18 mouse cellular contexts compared by ENCODE assay signal in genomic region chr4:138322692-138323091, GRCm38 (mm10). TPM values are rescaled to one million over a fixed set of nuclear protein-coding genes. Genes with fewer than 3 reads are reported as not detected.
A peak's percentile ranks its signal among the peaks of the same experiment; 100 is the strongest.
DNase-seq lines count a peak whose midpoint lies in the region; ATAC-seq lines count a peak whose summit lies in the region.
"Had no signal": no experiment of that assay in that cellular context is flagged by ENCODE, and none has a peak within 500 bp of the region (broad histone marks: within the 10 kb centered on the region; RNA-seq: fewer than 3 reads in every experiment).

No protein-coding gene starts in this region.

- no peak for ATAC-seq in heart, embryonic 12.5 days (ENCODE audit: insufficient number of reproducible peaks, low FRiP score)
- no peak for ATAC-seq in hindbrain, embryonic 16.5 days
- ATAC-seq in hindbrain, embryonic 11.5 days (ENCODE audit: low FRiP score), result no peak
- ATAC-seq in forebrain, embryonic 14.5 days, result no peak
- no peak for ATAC-seq in midbrain, embryonic 16.5 days
- ATAC-seq: intestine, embryonic 16.5 days had no signal

- no peak overlapping the region for H3K4me3 ChIP-seq in heart, embryonic 12.5 days
- H3K4me3 ChIP-seq in hindbrain, embryonic 16.5 days (ENCODE audit: low read length), result no peak overlapping the region
- H3K4me3 ChIP-seq in hindbrain, embryonic 11.5 days (ENCODE audit: low read depth, low read length), result no peak overlapping the region
- H3K4me3 ChIP-seq in forebrain, embryonic 14.5 days (ENCODE audit: low read depth, low read length), result no peak overlapping the region
- H3K4me3 ChIP-seq in midbrain, embryonic 16.5 days (ENCODE audit: low read depth, low read length), result no peak overlapping the region
- H3K4me3 ChIP-seq: kidney, embryonic 15.5 days; limb, embryonic 10.5 days; lung, embryonic 15.5 days; neural tube, embryonic 12.5 days had no signal

- peak overlapping the region; percentile 98 for H3K27ac ChIP-seq in heart, embryonic 12.5 days (ENCODE audit: poor library complexity, severe bottlenecking)
- 0 out of 2 replicates have a peak overlapping the region, but pooled peaks have one; percentile 4 for H3K27ac ChIP-seq in hindbrain, embryonic 16.5 days (ENCODE audit: low read depth, low read length)
- H3K27ac ChIP-seq in hindbrain, embryonic 11.5 days (ENCODE audit: low read depth, low read length), result no peak overlapping the region
- H3K27ac ChIP-seq in forebrain, embryonic 14.5 days (ENCODE audit: low read depth, low read length), result 0 out of 2 replicates have a peak overlapping the region, but pooled peaks have one; percentile 5
- peak overlapping the region; percentile 38 for H3K27ac ChIP-seq in midbrain, embryonic 16.5 days (ENCODE audit: low read length)
- H3K27ac ChIP-seq: kidney, embryonic 15.5 days; limb, embryonic 10.5 days; lung, embryonic 15.5 days; macrophage; neural tube, embryonic 12.5 days had no signal

- WGBS in heart, embryonic 12.5 days, result 63% methylated on average over 4 of the region's 4 CpGs
- 11% methylated on average over 4 of the region's 4 CpGs for WGBS in hindbrain, embryonic 16.5 days
- WGBS in hindbrain, embryonic 11.5 days, result 30% methylated on average over 4 of the region's 4 CpGs
- 9% methylated on average over 4 of the region's 4 CpGs for WGBS in forebrain, embryonic 14.5 days
- 8% methylated on average over 4 of the region's 4 CpGs for WGBS in midbrain, embryonic 16.5 days

- no peak overlapping the region for H3K9ac ChIP-seq in heart, embryonic 12.5 days
- H3K9ac ChIP-seq in hindbrain, embryonic 16.5 days (ENCODE audit: low read depth, low read length), result no peak overlapping the region
- no peak overlapping the region for H3K9ac ChIP-seq in hindbrain, embryonic 11.5 days (ENCODE audit: low read depth, low read length)
- peak overlapping the region; percentile 7; the same call in 1 of the 2 replicates for H3K9ac ChIP-seq in forebrain, embryonic 14.5 days (ENCODE audit: low read length)
- no peak overlapping the region for H3K9ac ChIP-seq in midbrain, embryonic 16.5 days (ENCODE audit: low read depth, low read length)
- H3K9ac ChIP-seq: kidney, embryonic 15.5 days; lung, embryonic 15.5 days; neural tube, embryonic 12.5 days had no signal

- H3K4me1 ChIP-seq in heart, embryonic 12.5 days (replicated peaks), result peaks cover 44% of the 10 kb centered on the region
- H3K4me1 ChIP-seq in hindbrain, embryonic 16.5 days (ENCODE audit: control insufficient read depth, insufficient read depth, low read depth, low read length), result peaks cover 19% of the 10 kb centered on the region
- 0 out of 2 replicates have a peak, but pooled peaks cover 3% of the 10 kb centered on the region for H3K4me1 ChIP-seq in hindbrain, embryonic 11.5 days (replicated peaks; ENCODE audit: control insufficient read depth, insufficient read depth, low read length)
- H3K4me1 ChIP-seq in forebrain, embryonic 14.5 days (ENCODE audit: control insufficient read depth, insufficient read depth, low read length), result peaks cover 4% of the 10 kb centered on the region; the same call in 1 of the 2 replicates
- H3K4me1 ChIP-seq in midbrain, embryonic 16.5 days (ENCODE audit: control insufficient read depth, insufficient read depth, low read length), result peaks cover 21% of the 10 kb centered on the region

- intact Hi-C loops in heart, postnatal 10 days (cut with DNase I), result no loop called here

- H3K27me3 ChIP-seq in heart, embryonic 12.5 days (replicated peaks), result no peaks in the 10 kb centered on the region
- H3K27me3 ChIP-seq in hindbrain, embryonic 16.5 days (replicated peaks; ENCODE audit: control insufficient read depth, insufficient read depth, low read length), result no peaks in the 10 kb centered on the region
- H3K27me3 ChIP-seq in hindbrain, embryonic 11.5 days (ENCODE audit: control insufficient read depth, insufficient read depth, low read length), result no peaks in the 10 kb centered on the region; the same call in 1 of the 2 replicates
- no peaks in the 10 kb centered on the region for H3K27me3 ChIP-seq in forebrain, embryonic 14.5 days (replicated peaks; ENCODE audit: control insufficient read depth, insufficient read depth, low read length)
- H3K27me3 ChIP-seq in midbrain, embryonic 16.5 days (ENCODE audit: control insufficient read depth, insufficient read depth, low read depth, low read length), result no peaks in the 10 kb centered on the region
- H3K27me3 ChIP-seq: kidney, embryonic 15.5 days; lung, embryonic 15.5 days; neural tube, embryonic 12.5 days had no signal

- no peak overlapping the region for H3K4me2 ChIP-seq in heart, embryonic 12.5 days
- no peak overlapping the region for H3K4me2 ChIP-seq in hindbrain, embryonic 16.5 days (ENCODE audit: low read length)
- no peak overlapping the region for H3K4me2 ChIP-seq in hindbrain, embryonic 11.5 days (replicated peaks; ENCODE audit: low read depth, low read length)
- H3K4me2 ChIP-seq in forebrain, embryonic 14.5 days (ENCODE audit: low read length), result no peak overlapping the region
- H3K4me2 ChIP-seq in midbrain, embryonic 16.5 days (ENCODE audit: low read length), result peak overlapping the region; percentile 28
- H3K4me2 ChIP-seq: kidney, embryonic 15.5 days; liver, embryonic 11.5 days; lung, embryonic 15.5 days; neural tube, embryonic 12.5 days had no signal

- H3K9me3 ChIP-seq in heart, embryonic 12.5 days (replicated peaks), result no peaks in the 10 kb centered on the region
- no peaks in the 10 kb centered on the region for H3K9me3 ChIP-seq in hindbrain, embryonic 16.5 days (ENCODE audit: control insufficient read depth, low read length)
- H3K9me3 ChIP-seq in hindbrain, embryonic 11.5 days (ENCODE audit: control insufficient read depth, low read length), result no peaks in the 10 kb centered on the region
- no peaks in the 10 kb centered on the region for H3K9me3 ChIP-seq in forebrain, embryonic 14.5 days (replicated peaks; ENCODE audit: control insufficient read depth, low read length)
- H3K9me3 ChIP-seq in midbrain, embryonic 16.5 days (replicated peaks; ENCODE audit: control insufficient read depth, low read length, poor library complexity, severe bottlenecking), result no peaks in the 10 kb centered on the region
- H3K9me3 ChIP-seq: kidney, embryonic 15.5 days; limb, embryonic 10.5 days; lung, embryonic 15.5 days; neural tube, embryonic 12.5 days had no signal

- no peak for DNase-seq in heart, postnatal 10 days
- DNase-seq in hindbrain, embryonic 11.5 days (ENCODE audit: low spot score), result no peak
- peak; percentile 44 for DNase-seq in forebrain, embryonic 14.5 days (ENCODE audit: low spot score)
- no peak for DNase-seq in MN1 (ENCODE audit: low spot score)
- DNase-seq: adrenal gland, postnatal 36 days; cerebellum, adult 9-11 months had no signal

- H3K36me3 ChIP-seq in heart, embryonic 12.5 days, result peaks cover 11% of the 10 kb centered on the region; the same call in 1 of the 2 replicates
- no peaks in the 10 kb centered on the region for H3K36me3 ChIP-seq in hindbrain, embryonic 16.5 days (ENCODE audit: control insufficient read depth, insufficient read depth, low read length)
- no peaks in the 10 kb centered on the region for H3K36me3 ChIP-seq in hindbrain, embryonic 11.5 days (ENCODE audit: control insufficient read depth, insufficient read depth, low read length)
- H3K36me3 ChIP-seq in forebrain, embryonic 14.5 days (ENCODE audit: control insufficient read depth, insufficient read depth, low read length), result peaks cover 10% of the 10 kb centered on the region; the same call in 1 of the 2 replicates
- H3K36me3 ChIP-seq in midbrain, embryonic 16.5 days (ENCODE audit: control insufficient read depth, insufficient read depth, low read length), result 0 out of 2 replicates have a peak, but pooled peaks cover 2% of the 10 kb centered on the region
- H3K36me3 ChIP-seq: lung, embryonic 15.5 days had no signal

RNA-seq across cellular contexts. Expression of gene Pink1, which starts 3.4 kb away (rescaled TPM):
- 72.6 and 78.6 TPM in 2 replicates for polyA plus RNA-seq in heart, embryonic 12.5 days (2016; fragmentation: Nextera tagmentation; extraction: Ambion mirVana)
- 100 to 1,000 TPM; 272 to 301 TPM for total RNA-seq in heart, postnatal 10 days (2021)
- polyA plus RNA-seq in hindbrain, embryonic 16.5 days (2015; fragmentation: Nextera tagmentation; extraction: Ambion mirVana), result 100 and 108 TPM in 2 replicates
- polyA plus RNA-seq in hindbrain, embryonic 11.5 days (2014; fragmentation: Nextera tagmentation; extraction: Ambion mirVana), result 19.9 and 24.5 TPM in 2 replicates
- polyA plus RNA-seq in forebrain, embryonic 14.5 days (2014; fragmentation: Nextera tagmentation; extraction: Ambion mirVana), result 42.2 and 47.6 TPM in 2 replicates
- polyA plus RNA-seq in midbrain, embryonic 16.5 days (2015; fragmentation: Nextera tagmentation; extraction: Ambion mirVana), result 95.4 and 103 TPM in 2 replicates

RNA-seq across cellular contexts. Expression of gene Ddost, which starts 18.2 kb away (rescaled TPM):
- 316 and 318 TPM in 2 replicates for polyA plus RNA-seq in heart, embryonic 12.5 days (2016; fragmentation: Nextera tagmentation; extraction: Ambion mirVana)
- total RNA-seq in heart, postnatal 10 days (2021), result 10 to 100 TPM; 87.3 to 89.2 TPM
- 232 and 238 TPM in 2 replicates for polyA plus RNA-seq in hindbrain, embryonic 16.5 days (2015; fragmentation: Nextera tagmentation; extraction: Ambion mirVana)
- 214 and 227 TPM in 2 replicates for polyA plus RNA-seq in hindbrain, embryonic 11.5 days (2014; fragmentation: Nextera tagmentation; extraction: Ambion mirVana)
- polyA plus RNA-seq in forebrain, embryonic 14.5 days (2014; fragmentation: Nextera tagmentation; extraction: Ambion mirVana), result 182 and 192 TPM in 2 replicates
- 201 and 208 TPM in 2 replicates for polyA plus RNA-seq in midbrain, embryonic 16.5 days (2015; fragmentation: Nextera tagmentation; extraction: Ambion mirVana)

RNA-seq across cellular contexts. Expression of gene Cda, which starts 45.1 kb away (rescaled TPM):
- 9.3 and 10.9 TPM in 2 replicates for polyA plus RNA-seq in heart, embryonic 12.5 days (2016; fragmentation: Nextera tagmentation; extraction: Ambion mirVana)
- total RNA-seq in heart, postnatal 10 days (2021), result 1 to 10 TPM; 4.5 to 6.7 TPM
- 7.9 and 8.1 TPM in 2 replicates for polyA plus RNA-seq in hindbrain, embryonic 16.5 days (2015; fragmentation: Nextera tagmentation; extraction: Ambion mirVana)
- polyA plus RNA-seq in hindbrain, embryonic 11.5 days (2014; fragmentation: Nextera tagmentation; extraction: Ambion mirVana), result 3.0 and 3.9 TPM in 2 replicates
- polyA plus RNA-seq in forebrain, embryonic 14.5 days (2014; fragmentation: Nextera tagmentation; extraction: Ambion mirVana), result 2.2 and 2.3 TPM in 2 replicates
- 4.4 and 4.8 TPM in 2 replicates for polyA plus RNA-seq in midbrain, embryonic 16.5 days (2015; fragmentation: Nextera tagmentation; extraction: Ambion mirVana)
- total RNA-seq: hematopoietic stem cell, adult 5-6 weeks; monocyte, adult 5-6 weeks had no signal
- polyA plus RNA-seq: macrophage had no signal
